Mouse (Mus musculus) hindbrain, embryonic 15.5 days (tissue): ENCODE data around the gene Stx6. TPM values are rescaled to one million over a fixed set of nuclear protein-coding genes. Genes with fewer than 3 reads are reported as not detected.

Source experiments
- ATAC-seq: fragments of 200-750 bp; cut with Nextera tagmentation; 2 replicates; pipeline ENCODE4 v1.8.0; 2017; ENCODE audit warnings: low read depth, moderate number of reproducible peaks, moderate TSS enrichment; ENCODE audit not compliant: low FRiP score
- H3K27ac ChIP-seq: fragments of 300-500 bp; sonication (generic); replicated peaks from 2 replicates; pipeline ENCODE4 v1.5.1; 2015; ENCODE audit warnings: mild to moderate bottlenecking, inconsistent platforms
- H3K27me3 ChIP-seq: fragments of 300-500 bp; sonication (generic); 2 replicates; pipeline ENCODE4 v1.6.1; 2015; ENCODE audit warnings: control low read depth, inconsistent platforms
- H3K36me3 ChIP-seq: fragments of 300-500 bp; sonication (generic); 2 replicates; pipeline ENCODE4 v1.6.1; 2015; ENCODE audit warnings: control low read depth, inconsistent platforms
- H3K4me1 ChIP-seq: fragments of 300-500 bp; sonication (generic); replicated peaks from 2 replicates; pipeline ENCODE4 v1.6.1; 2015; ENCODE audit warnings: control low read depth, inconsistent platforms
- H3K4me2 ChIP-seq: fragments of 300-500 bp; sonication (generic); 2 replicates; pipeline ENCODE4 v1.6.1; 2015; ENCODE audit warnings: moderate library complexity, mild to moderate bottlenecking, inconsistent platforms
- H3K4me3 ChIP-seq: fragments of 300-500 bp; sonication (generic); 2 replicates; pipeline ENCODE4 v1.5.1; 2015; ENCODE audit warnings: mild to moderate bottlenecking, inconsistent platforms
- H3K9ac ChIP-seq: fragments of 300-500 bp; sonication (generic); 2 replicates; pipeline ENCODE4 v1.6.1; 2015; ENCODE audit warnings: inconsistent platforms
- H3K9me3 ChIP-seq: fragments of 300-500 bp; sonication (generic); 2 replicates; pipeline ENCODE4 v1.6.1; 2016; ENCODE audit warnings: control low read depth, inconsistent platforms
- WGBS: fragments of 180-500 bp; shearing (Covaris S2); methylation state at CpG from one replicate; pipeline ENCODE4 v1.1.7; 2015; 5-methylcytosine and 5-hydroxymethylcytosine counted together
- polyA plus RNA-seq: library from polyadenylated mRNA; unstranded; fragments of >200 nt; fragmentation: Nextera tagmentation; extraction: Ambion mirVana; gene quantifications from 2 replicates; pipeline ENCODE4 v1.2.1, GENCODE M21; 2015

The Stx6 gene
- polyA plus RNA-seq, 1 experiment from 2014 or later: 106 TPM

GRCm38 (mm10) chr1:155223849-155224554 is 65.5 kb downstream of the Stx6 start:
- WGBS: 29% methylated on average over 16 of the region's 16 CpGs
- Histone ChIP-seq H3K9me3 (no peaks in the 10 kb centered on the region), H3K9ac (no peak overlapping the region), H3K27ac (no peak overlapping the region), H3K36me3 (no peaks in the 10 kb centered on the region), H3K4me2 (peak overlapping the region; percentile 30), H3K27me3 (no peaks in the 10 kb centered on the region), H3K4me3 (no peak overlapping the region), H3K4me1 (peaks cover 32% of the 10 kb centered on the region)
- ATAC-seq: peak; percentile 70

GRCm38 (mm10) chr1:155229464-155230411 is 71.2 kb downstream of the Stx6 start:
- no peak overlapping the region for H3K9ac ChIP-seq
- no peaks in the 10 kb centered on the region for H3K27me3 ChIP-seq
- H3K9me3 ChIP-seq: no peaks in the 10 kb centered on the region
- H3K27ac ChIP-seq: peak overlapping the region; percentile 84
- no peak overlapping the region for H3K4me3 ChIP-seq
- peaks cover 52% of the 10 kb centered on the region for H3K4me1 ChIP-seq
- 16% methylated on average over 14 of the region's 14 CpGs for WGBS
- ATAC-seq: peak; percentile 35
- H3K36me3 ChIP-seq: no peaks in the 10 kb centered on the region
- H3K4me2 ChIP-seq: no peak overlapping the region

GRCm38 (mm10) chr1:155232385-155232784 is 73.9 kb downstream of the Stx6 start:
- no peak overlapping the region for H3K4me3 ChIP-seq
- H3K27ac ChIP-seq: peak overlapping the region; percentile 87
- H3K36me3 ChIP-seq: no peaks in the 10 kb centered on the region
- no peak overlapping the region for H3K9ac ChIP-seq
- ATAC-seq: no peak
- no peaks in the 10 kb centered on the region for H3K9me3 ChIP-seq
- H3K4me1 ChIP-seq: peaks cover 76% of the 10 kb centered on the region
- no peaks in the 10 kb centered on the region for H3K27me3 ChIP-seq
- H3K4me2 ChIP-seq: no peak overlapping the region
- WGBS: 59% methylated on average over 12 of the region's 12 CpGs

DNA sequence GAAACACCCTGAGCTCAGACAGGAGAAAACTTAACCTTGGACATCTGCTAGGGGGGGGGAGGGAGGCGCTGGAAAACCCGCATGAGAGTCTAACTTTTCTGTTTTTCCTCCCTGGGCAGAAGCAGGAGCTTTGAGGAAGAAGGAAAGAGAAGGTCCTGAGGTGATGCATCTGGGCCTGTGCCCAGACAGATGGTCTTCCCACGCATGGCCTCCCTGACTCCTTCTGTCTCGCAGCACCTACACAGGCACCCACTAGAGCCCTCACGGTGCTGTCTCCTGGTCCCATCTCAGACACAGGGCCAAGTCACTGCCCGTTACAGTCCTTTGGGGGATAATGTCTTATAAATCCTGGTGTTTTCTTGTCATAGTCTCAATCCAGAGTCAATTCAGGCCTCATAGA is 74.3 kb downstream of the Stx6 start:
- no peaks in the 10 kb centered on the region for H3K27me3 ChIP-seq
- no peak for ATAC-seq
- H3K4me2 ChIP-seq: no peak overlapping the region
- peaks cover 80% of the 10 kb centered on the region for H3K4me1 ChIP-seq
- H3K9me3 ChIP-seq: no peaks in the 10 kb centered on the region
- WGBS: 59% methylated on average over 6 of the region's 6 CpGs
- H3K4me3 ChIP-seq: no peak overlapping the region
- H3K9ac ChIP-seq: no peak overlapping the region
- peak overlapping the region; percentile 87 for H3K27ac ChIP-seq
- no peaks in the 10 kb centered on the region for H3K36me3 ChIP-seq

DNA sequence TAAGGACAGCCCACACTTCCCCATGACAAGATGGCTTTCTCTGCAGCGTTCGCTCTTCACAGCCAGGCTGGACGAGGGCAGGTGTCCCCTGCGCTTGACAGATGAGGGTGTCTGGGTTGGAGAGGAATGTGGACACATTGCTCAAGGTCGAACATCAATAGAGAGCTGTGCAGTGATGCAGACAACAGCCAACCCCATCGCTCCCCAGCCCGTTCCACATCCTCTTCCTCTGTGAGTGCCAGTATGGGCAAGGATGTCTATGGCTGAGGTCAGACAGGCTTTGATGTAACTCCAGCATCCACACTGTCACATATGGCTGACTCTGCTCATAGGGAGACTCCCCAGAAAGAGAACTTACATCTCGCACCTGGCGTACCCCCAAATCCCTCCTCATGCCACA is 74.9 kb downstream of the Stx6 start:
- H3K9ac ChIP-seq: no peak overlapping the region
- H3K27me3 ChIP-seq: no peaks in the 10 kb centered on the region
- H3K27ac ChIP-seq: peak overlapping the region; percentile 87
- no peak for ATAC-seq
- 59% methylated on average over 9 of the region's 9 CpGs for WGBS
- no peaks in the 10 kb centered on the region for H3K36me3 ChIP-seq
- no peak overlapping the region for H3K4me2 ChIP-seq
- H3K9me3 ChIP-seq: no peaks in the 10 kb centered on the region
- peaks cover 82% of the 10 kb centered on the region for H3K4me1 ChIP-seq
- no peak overlapping the region for H3K4me3 ChIP-seq

DNA sequence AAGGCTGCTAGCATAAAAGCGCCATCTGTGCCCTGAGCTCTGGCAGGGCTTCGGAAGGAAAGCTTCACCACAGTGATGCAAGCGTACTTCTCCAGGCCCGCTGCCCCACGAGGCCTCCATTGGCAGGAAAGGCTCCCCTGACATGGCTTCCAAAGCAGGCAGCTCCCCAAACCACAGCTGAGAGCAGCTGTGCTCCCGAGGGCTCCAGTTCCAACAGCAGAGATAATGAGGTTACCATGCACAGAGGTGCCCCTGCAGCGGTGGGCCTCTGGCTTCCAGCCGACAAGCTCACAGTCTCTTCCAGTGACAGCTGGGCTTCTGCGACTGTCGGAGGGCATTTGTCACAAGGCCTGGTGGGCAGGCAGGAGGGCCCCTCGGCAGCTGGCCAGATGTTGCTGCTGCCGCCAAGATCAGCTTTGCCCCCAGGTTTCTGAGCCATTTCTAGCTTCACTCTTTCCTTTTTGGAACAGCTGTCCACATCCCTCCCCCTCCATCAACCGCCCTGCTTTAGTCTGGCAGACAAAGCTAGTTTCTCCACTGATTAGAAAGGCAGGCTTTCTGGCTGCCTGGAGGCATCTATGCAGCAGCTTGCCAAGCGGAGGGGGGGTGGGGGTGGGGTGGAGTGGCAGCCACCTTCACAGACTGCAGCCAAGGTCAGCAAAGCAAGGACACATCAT is 75.6 kb downstream of the Stx6 start:
- WGBS: 9% methylated on average over 14 of the region's 14 CpGs
- H3K9me3 ChIP-seq: no peaks in the 10 kb centered on the region
- H3K4me2 ChIP-seq: peak overlapping the region; percentile 11; the same call in 1 of the 2 replicates
- H3K4me3 ChIP-seq: no peak overlapping the region
- H3K9ac ChIP-seq: 0 out of 2 replicates have a peak overlapping the region, but pooled peaks have one; percentile 2
- peaks cover 79% of the 10 kb centered on the region for H3K4me1 ChIP-seq
- H3K27me3 ChIP-seq: no peaks in the 10 kb centered on the region
- H3K36me3 ChIP-seq: no peaks in the 10 kb centered on the region
- peak overlapping the region; percentile 87 for H3K27ac ChIP-seq
- peak; percentile 60 for ATAC-seq

DNA sequence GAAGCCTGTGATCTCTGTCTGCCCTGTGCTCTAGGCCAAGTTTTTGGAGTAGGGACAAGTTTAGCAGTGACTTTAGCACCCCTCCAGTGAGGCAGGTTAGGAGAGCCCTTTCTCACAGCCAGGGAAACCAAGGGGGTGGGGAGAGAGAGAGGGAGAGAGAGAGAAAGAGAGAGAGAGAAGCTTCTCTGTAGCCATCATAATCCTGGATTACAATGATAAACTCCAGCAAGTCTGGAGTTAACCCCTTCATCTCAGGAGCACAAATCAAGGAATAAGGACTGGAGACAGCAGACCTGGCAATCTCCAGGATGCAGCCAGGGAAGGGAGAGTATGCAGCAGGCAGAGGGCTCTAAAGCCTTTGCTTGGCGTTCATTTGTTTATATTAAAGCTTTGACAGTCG is 77.1 kb downstream of the Stx6 start:
- Histone ChIP-seq H3K27ac (peak overlapping the region; percentile 70), H3K36me3 (no peaks in the 10 kb centered on the region), H3K9ac (no peak overlapping the region), H3K4me2 (no peak overlapping the region), H3K4me1 (peaks cover 66% of the 10 kb centered on the region), H3K9me3 (no peaks in the 10 kb centered on the region), H3K4me3 (no peak overlapping the region), H3K27me3 (no peaks in the 10 kb centered on the region)
- ATAC-seq: no peak
- 49% methylated on average over 2 of the region's 2 CpGs for WGBS

GRCm38 (mm10) chr1:155236306-155237024 is 78.0 kb downstream of the Stx6 start:
- Histone ChIP-seq H3K9me3 (no peaks in the 10 kb centered on the region), H3K27me3 (no peaks in the 10 kb centered on the region), H3K4me1 (peaks cover 64% of the 10 kb centered on the region), H3K27ac (peak overlapping the region; percentile 70), H3K9ac (no peak overlapping the region), H3K4me2 (no peak overlapping the region), H3K4me3 (no peak overlapping the region), H3K36me3 (no peaks in the 10 kb centered on the region)
- WGBS: 36% methylated on average over 13 of the region's 13 CpGs
- no peak for ATAC-seq

DNA sequence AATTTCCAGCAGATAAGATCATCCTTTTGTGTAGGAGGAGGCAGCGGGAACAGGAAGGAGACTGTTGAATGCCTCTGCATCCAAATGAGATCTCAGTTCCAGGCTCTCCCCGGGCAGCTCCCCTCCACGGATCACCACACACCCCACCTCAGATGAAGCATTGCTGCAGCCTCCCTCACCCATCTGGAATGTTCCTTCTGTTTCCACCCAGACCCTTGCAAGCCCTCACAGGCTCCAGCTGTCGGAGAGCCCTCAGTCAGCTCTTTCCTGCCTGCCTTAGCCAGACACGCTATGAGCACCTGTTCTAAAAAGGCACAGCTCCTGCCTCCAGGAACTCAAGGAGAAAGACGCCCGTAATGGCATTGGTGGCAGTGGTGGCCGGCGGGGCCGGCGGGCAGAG is 78.9 kb downstream of the Stx6 start:
- H3K4me1 ChIP-seq: peaks cover 57% of the 10 kb centered on the region
- H3K27ac ChIP-seq: peak overlapping the region; percentile 70
- no peaks in the 10 kb centered on the region for H3K36me3 ChIP-seq
- H3K4me3 ChIP-seq: no peak overlapping the region
- H3K9me3 ChIP-seq: no peaks in the 10 kb centered on the region
- no peak overlapping the region for H3K4me2 ChIP-seq
- H3K9ac ChIP-seq: no peak overlapping the region
- H3K27me3 ChIP-seq: no peaks in the 10 kb centered on the region
- WGBS: 67% methylated on average over 11 of the region's 11 CpGs
- ATAC-seq: no peak

DNA sequence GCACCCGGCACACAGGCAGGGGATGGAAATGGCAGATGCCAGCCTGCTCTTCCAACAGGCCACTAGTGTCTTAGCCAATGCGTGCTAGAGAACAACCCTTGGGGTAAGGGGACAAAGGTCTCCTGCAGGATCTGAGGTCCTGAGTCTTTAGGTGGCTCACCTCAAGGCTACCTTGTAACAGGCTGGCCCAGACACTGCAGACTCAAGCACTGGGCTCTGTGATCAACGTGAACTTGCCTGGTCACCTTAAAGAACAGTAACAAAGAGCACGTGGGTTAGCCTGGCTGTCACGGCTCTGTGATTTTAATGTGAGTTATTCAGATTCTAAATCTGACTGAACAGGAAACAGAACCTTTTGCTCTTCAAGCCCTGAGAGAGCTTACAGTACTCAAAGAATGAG is 79.6 kb downstream of the Stx6 start:
- Histone ChIP-seq H3K9me3 (no peaks in the 10 kb centered on the region), H3K4me1 (peaks cover 50% of the 10 kb centered on the region), H3K4me2 (no peak overlapping the region), H3K36me3 (no peaks in the 10 kb centered on the region), H3K27me3 (no peaks in the 10 kb centered on the region; the same call in 1 of the 2 replicates), H3K4me3 (no peak overlapping the region), H3K9ac (no peak overlapping the region), H3K27ac (peak overlapping the region; percentile 70; the same call in 1 of the 2 replicates)
- 83% methylated on average over 5 of the region's 5 CpGs for WGBS
- ATAC-seq: no peak

DNA sequence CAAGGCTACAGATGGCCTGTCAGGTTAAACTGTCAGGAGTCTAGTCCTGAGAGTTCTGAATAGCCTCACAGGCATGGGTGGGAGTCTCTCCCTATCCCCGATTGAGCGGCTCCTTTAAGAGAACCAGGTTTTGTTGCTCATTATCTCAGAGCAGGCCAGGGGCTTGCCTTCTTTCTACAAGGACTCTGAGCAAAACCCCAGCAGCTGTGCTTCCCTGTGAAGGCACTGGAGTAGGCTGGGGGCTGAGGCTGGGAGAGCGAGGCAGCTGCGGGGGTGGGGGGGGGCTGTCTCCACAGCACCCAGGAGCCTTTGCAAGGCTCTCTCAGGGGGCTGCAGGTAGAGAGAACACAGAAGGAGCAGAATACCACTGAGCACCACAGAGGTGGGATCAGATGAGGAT is 80.7 kb downstream of the Stx6 start:
- no peak overlapping the region for H3K27ac ChIP-seq
- no peaks in the 10 kb centered on the region; the same call in 1 of the 2 replicates for H3K27me3 ChIP-seq
- no peak for ATAC-seq
- WGBS: 81% methylated on average over 4 of the region's 4 CpGs
- H3K9me3 ChIP-seq: no peaks in the 10 kb centered on the region
- H3K4me3 ChIP-seq: no peak overlapping the region
- no peak overlapping the region for H3K4me2 ChIP-seq
- H3K4me1 ChIP-seq: peaks cover 46% of the 10 kb centered on the region
- H3K9ac ChIP-seq: no peak overlapping the region
- H3K36me3 ChIP-seq: no peaks in the 10 kb centered on the region
